Mouse (Mus musculus) embryonic facial prominence, embryonic 11.5 days (tissue): Measurements from ENCODE around the gene Lancl1. TPM values are rescaled to one million over a fixed set of nuclear protein-coding genes. Genes with fewer than 3 reads are reported as not detected.

Experiments used
- ATAC-seq: fragments of 200-750 bp; cut with Nextera tagmentation; replicated peaks from 2 replicates; pipeline ENCODE4 v1.8.0; 2017; ENCODE audit warnings: low read depth; ENCODE audit not compliant: insufficient number of reproducible peaks, low FRiP score, low TSS enrichment
- DNase-seq: peaks from one replicate; pipeline ENCODE4 v3.0.0-alpha.2; 2015; ENCODE audit warnings: low spot score
- H3K27ac ChIP-seq: fragments of 300-500 bp; sonication (generic); replicated peaks from 2 replicates; pipeline ENCODE4 v1.5.1; 2014; ENCODE audit warnings: mild to moderate bottlenecking, low read depth, low read length, control low read depth
- H3K27me3 ChIP-seq: fragments of 300-500 bp; sonication (generic); 2 replicates; pipeline ENCODE4 v1.6.1; 2014; ENCODE audit warnings: mild to moderate bottlenecking, low read length, moderate library complexity, mixed read lengths; ENCODE audit not compliant: control insufficient read depth, insufficient read depth
- H3K36me3 ChIP-seq: fragments of 300-500 bp; sonication (generic); replicated peaks from 2 replicates; pipeline ENCODE4 v1.6.1; 2014; ENCODE audit warnings: low read depth, mild to moderate bottlenecking, low read length, moderate library complexity, mixed read lengths; ENCODE audit not compliant: control insufficient read depth, insufficient read depth
- H3K4me1 ChIP-seq: fragments of 300-500 bp; sonication (generic); 2 replicates; pipeline ENCODE4 v1.6.1; 2014; ENCODE audit warnings: low read length, mixed read lengths; ENCODE audit not compliant: control insufficient read depth, insufficient read depth
- H3K4me2 ChIP-seq: fragments of 300-500 bp; sonication (generic); 2 replicates; pipeline ENCODE4 v1.6.1; 2014; ENCODE audit warnings: low read depth, mild to moderate bottlenecking, control low read depth, low read length, moderate library complexity
- H3K4me3 ChIP-seq: fragments of 300-500 bp; sonication (generic); 2 replicates; pipeline ENCODE4 v1.5.1; 2014; ENCODE audit warnings: low read depth, low read length, control low read depth
- H3K9ac ChIP-seq: fragments of 300-500 bp; sonication (generic); replicated peaks from 2 replicates; pipeline ENCODE4 v1.6.1; 2014; ENCODE audit warnings: mild to moderate bottlenecking, control low read depth, low read length
- H3K9me3 ChIP-seq: fragments of 300-500 bp; sonication (generic); replicated peaks from 2 replicates; pipeline ENCODE4 v1.6.1; 2016; ENCODE audit warnings: mild to moderate bottlenecking, low read length, inconsistent platforms, mixed read lengths; ENCODE audit not compliant: control insufficient read depth
- WGBS: fragments of 180-500 bp; shearing (Covaris S2); extraction: QIAGEN DNeasy Blood & Tissue Kit; methylation state at CpG from one replicate; pipeline ENCODE4 v1.1.7; 2014; 5-methylcytosine and 5-hydroxymethylcytosine counted together
- polyA plus RNA-seq: library from polyadenylated mRNA; unstranded; fragments of >200 nt; fragmentation: Nextera tagmentation; extraction: Ambion mirVana; gene quantifications from 2 replicates; pipeline ENCODE4 v1.2.1, GENCODE M21; 2014

The Lancl1 gene
- polyA plus RNA-seq, 1 experiment from 2014 or later: 96.5 TPM

- H3K4me3 ChIP-seq: no peak overlapping the region
- H3K9ac ChIP-seq: no peak overlapping the region
- no peak overlapping the region for H3K4me2 ChIP-seq
- no peaks in the 10 kb centered on the region for H3K27me3 ChIP-seq
- H3K4me1 ChIP-seq: no peaks in the 10 kb centered on the region
- 77% methylated on average over 18 of the region's 18 CpGs for WGBS
- H3K36me3 ChIP-seq: no peaks in the 10 kb centered on the region
- H3K27ac ChIP-seq: no peak overlapping the region
- ATAC-seq (no peak), DNase-seq (peak; percentile 11)
- H3K9me3 ChIP-seq: no peaks in the 10 kb centered on the region
These were observed 51.0 kb downstream of the Lancl1 start for GRCm38 (mm10) chr1:66987558-66988190.

GRCm38 (mm10) chr1:66985906-66986305, 52.8 kb downstream of the Lancl1 start:
- Histone ChIP-seq H3K9me3 (no peaks in the 10 kb centered on the region), H3K36me3 (no peaks in the 10 kb centered on the region), H3K4me2 (no peak overlapping the region), H3K4me3 (no peak overlapping the region), H3K27me3 (no peaks in the 10 kb centered on the region), H3K9ac (no peak overlapping the region), H3K27ac (no peak overlapping the region), H3K4me1 (no peaks in the 10 kb centered on the region)
- no peak for DNase-seq
- WGBS: 84% methylated on average over 4 of the region's 4 CpGs
- no peak for ATAC-seq

GRCm38 (mm10) chr1:66985129-66985698, 53.5 kb downstream of the Lancl1 start:
- Histone ChIP-seq H3K4me3 (no peak overlapping the region), H3K36me3 (no peaks in the 10 kb centered on the region), H3K9me3 (no peaks in the 10 kb centered on the region), H3K4me1 (no peaks in the 10 kb centered on the region), H3K27me3 (no peaks in the 10 kb centered on the region), H3K9ac (no peak overlapping the region), H3K4me2 (no peak overlapping the region), H3K27ac (no peak overlapping the region)
- WGBS: 33% methylated on average over 7 of the region's 7 CpGs
- DNase-seq (peak; percentile 35), ATAC-seq (0 out of 2 replicates have a peak, but pooled peaks have one; percentile 54)

- Histone ChIP-seq H3K4me2 (no peak overlapping the region), H3K36me3 (no peaks in the 10 kb centered on the region), H3K27me3 (no peaks in the 10 kb centered on the region), H3K4me1 (no peaks in the 10 kb centered on the region), H3K4me3 (no peak overlapping the region), H3K9ac (no peak overlapping the region), H3K9me3 (no peaks in the 10 kb centered on the region), H3K27ac (no peak overlapping the region)
- 90% methylated on average over 1 of the region's 1 CpGs for WGBS
- DNase-seq (no peak), ATAC-seq (no peak)
These were observed 58.5 kb downstream of the Lancl1 start for GRCm38 (mm10) chr1:66980129-66980528.

- no peaks in the 10 kb centered on the region for H3K27me3 ChIP-seq
- H3K4me3 ChIP-seq: no peak overlapping the region
- no peak for DNase-seq
- no peak overlapping the region for H3K4me2 ChIP-seq
- no peak for ATAC-seq
- H3K9ac ChIP-seq: no peak overlapping the region
- 90% methylated on average over 2 of the region's 2 CpGs for WGBS
- no peaks in the 10 kb centered on the region for H3K36me3 ChIP-seq
- no peaks in the 10 kb centered on the region for H3K9me3 ChIP-seq
- no peaks in the 10 kb centered on the region for H3K4me1 ChIP-seq
- H3K27ac ChIP-seq: no peak overlapping the region
These were observed 63.2 kb downstream of the Lancl1 start for GRCm38 (mm10) chr1:66975456-66975855.

GRCm38 (mm10) chr1:66964857-66965256, 73.8 kb downstream of the Lancl1 start:
- Histone ChIP-seq H3K36me3 (no peaks in the 10 kb centered on the region), H3K27me3 (no peaks in the 10 kb centered on the region), H3K9me3 (no peaks in the 10 kb centered on the region), H3K9ac (no peak overlapping the region), H3K4me3 (no peak overlapping the region), H3K4me2 (no peak overlapping the region), H3K4me1 (no peaks in the 10 kb centered on the region), H3K27ac (no peak overlapping the region)
- ATAC-seq: no peak
- DNase-seq: no peak
- WGBS: 84% methylated on average over 4 of the region's 4 CpGs

DNA sequence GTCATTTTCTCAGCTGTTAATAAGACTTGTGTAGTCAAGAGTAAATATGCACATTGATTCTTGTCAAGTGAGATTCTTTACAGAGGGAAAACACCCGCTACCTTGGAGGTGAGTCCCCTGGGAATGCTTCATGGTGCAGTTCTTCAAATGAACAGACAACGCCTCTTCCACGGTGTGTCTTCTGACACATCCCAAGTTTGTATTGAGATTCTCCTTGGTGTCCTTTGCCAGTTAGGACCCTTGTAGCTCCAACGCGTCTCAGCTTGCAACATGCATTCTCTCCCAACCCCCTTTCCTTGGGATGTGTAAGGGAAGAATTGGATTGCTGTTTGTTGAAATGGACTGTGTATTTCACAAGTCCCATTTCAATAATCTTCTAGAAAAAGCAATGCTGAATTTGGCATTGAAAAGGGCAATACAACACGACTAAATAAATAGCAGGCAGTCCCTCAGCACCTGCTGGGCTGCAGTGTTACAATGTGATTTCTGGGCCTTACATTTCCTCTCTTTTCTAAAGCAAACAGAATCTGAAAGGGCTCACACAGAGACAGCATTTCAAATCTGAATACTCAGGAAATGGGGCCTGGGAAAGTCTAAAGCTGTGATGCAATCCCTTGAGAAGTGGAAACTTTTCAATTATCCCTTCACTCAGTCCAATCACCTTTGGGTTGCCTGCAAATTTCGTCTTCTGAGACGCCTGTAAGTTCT, 78.0 kb downstream of the Lancl1 start:
- H3K36me3 ChIP-seq: no peaks in the 10 kb centered on the region
- 46% methylated on average over 8 of the region's 8 CpGs for WGBS
- H3K4me1 ChIP-seq: no peaks in the 10 kb centered on the region
- no peak overlapping the region for H3K9ac ChIP-seq
- no peak overlapping the region for H3K4me2 ChIP-seq
- no peak overlapping the region for H3K4me3 ChIP-seq
- no peaks in the 10 kb centered on the region for H3K9me3 ChIP-seq
- H3K27ac ChIP-seq: no peak overlapping the region
- ATAC-seq (no peak), DNase-seq (no peak)
- no peaks in the 10 kb centered on the region for H3K27me3 ChIP-seq

GRCm38 (mm10) chr1:66957361-66957760, 81.3 kb downstream of the Lancl1 start:
- Histone ChIP-seq H3K9ac (no peak overlapping the region), H3K36me3 (no peaks in the 10 kb centered on the region), H3K4me2 (no peak overlapping the region), H3K9me3 (no peaks in the 10 kb centered on the region), H3K4me1 (no peaks in the 10 kb centered on the region), H3K27me3 (no peaks in the 10 kb centered on the region), H3K27ac (no peak overlapping the region), H3K4me3 (no peak overlapping the region)
- 84% methylated on average over 3 of the region's 3 CpGs for WGBS
- DNase-seq (no peak), ATAC-seq (no peak)
